Mouse (Mus musculus) stomach, embryonic 15.5 days (tissue): ENCODE results near the gene Runx1. TPM values are rescaled to one million over a fixed set of nuclear protein-coding genes. Genes with fewer than 3 reads are reported as not detected.
A peak's percentile ranks its signal among the peaks of the same experiment; 100 is the strongest.

Experiments used
- ATAC-seq: fragments of 200-750 bp; cut with Nextera tagmentation; 2 replicates; pipeline ENCODE4 v1.8.0; 2017; ENCODE audit warnings: low read depth, moderate number of reproducible peaks, moderate TSS enrichment; ENCODE audit not compliant: insufficient read depth, low FRiP score
- H3K27ac ChIP-seq: fragments of 300-500 bp; sonication (generic); 2 replicates; pipeline ENCODE4 v1.5.1; 2015; ENCODE audit warnings: mild to moderate bottlenecking, inconsistent platforms
- H3K27me3 ChIP-seq: fragments of 300-500 bp; sonication (generic); replicated peaks from 2 replicates; pipeline ENCODE4 v1.6.1; 2015; ENCODE audit warnings: inconsistent platforms
- H3K36me3 ChIP-seq: fragments of 300-500 bp; sonication (generic); 2 replicates; pipeline ENCODE4 v1.6.1; 2015; ENCODE audit warnings: inconsistent platforms
- H3K4me1 ChIP-seq: fragments of 300-500 bp; sonication (generic); 2 replicates; pipeline ENCODE4 v1.6.1; 2015; ENCODE audit warnings: inconsistent platforms
- H3K4me2 ChIP-seq: fragments of 300-500 bp; sonication (generic); 2 replicates; pipeline ENCODE4 v1.6.1; 2015; ENCODE audit warnings: mild to moderate bottlenecking, inconsistent platforms
- H3K4me3 ChIP-seq: fragments of 300-500 bp; sonication (generic); replicated peaks from 2 replicates; pipeline ENCODE4 v1.5.1; 2015; ENCODE audit warnings: inconsistent platforms
- H3K9ac ChIP-seq: fragments of 300-500 bp; sonication (generic); 2 replicates; pipeline ENCODE4 v1.6.1; 2015; ENCODE audit warnings: inconsistent platforms
- H3K9me3 ChIP-seq: fragments of 300-500 bp; sonication (generic); 2 replicates; pipeline ENCODE4 v1.6.1; 2016; ENCODE audit warnings: inconsistent platforms
- WGBS: fragments of 180-500 bp; shearing (Covaris S2); methylation state at CpG from one replicate; pipeline ENCODE4 v1.1.7; 2015; 5-methylcytosine and 5-hydroxymethylcytosine counted together
- polyA plus RNA-seq: library from polyadenylated mRNA; unstranded; fragments of >200 nt; fragmentation: Nextera tagmentation; extraction: Ambion mirVana; gene quantifications from 2 replicates; pipeline ENCODE4 v1.2.1, GENCODE M21; 2015

Runx1 gene
- polyA plus RNA-seq, 1 experiment from 2014 or later: 7.1 TPM

- ATAC-seq: no peak
- WGBS: 42% methylated on average over 3 of the region's 3 CpGs
Observed at GRCm38 (mm10) chr16:92812405-92812804, 13.5 kb downstream of the Runx1 start.

DNA sequence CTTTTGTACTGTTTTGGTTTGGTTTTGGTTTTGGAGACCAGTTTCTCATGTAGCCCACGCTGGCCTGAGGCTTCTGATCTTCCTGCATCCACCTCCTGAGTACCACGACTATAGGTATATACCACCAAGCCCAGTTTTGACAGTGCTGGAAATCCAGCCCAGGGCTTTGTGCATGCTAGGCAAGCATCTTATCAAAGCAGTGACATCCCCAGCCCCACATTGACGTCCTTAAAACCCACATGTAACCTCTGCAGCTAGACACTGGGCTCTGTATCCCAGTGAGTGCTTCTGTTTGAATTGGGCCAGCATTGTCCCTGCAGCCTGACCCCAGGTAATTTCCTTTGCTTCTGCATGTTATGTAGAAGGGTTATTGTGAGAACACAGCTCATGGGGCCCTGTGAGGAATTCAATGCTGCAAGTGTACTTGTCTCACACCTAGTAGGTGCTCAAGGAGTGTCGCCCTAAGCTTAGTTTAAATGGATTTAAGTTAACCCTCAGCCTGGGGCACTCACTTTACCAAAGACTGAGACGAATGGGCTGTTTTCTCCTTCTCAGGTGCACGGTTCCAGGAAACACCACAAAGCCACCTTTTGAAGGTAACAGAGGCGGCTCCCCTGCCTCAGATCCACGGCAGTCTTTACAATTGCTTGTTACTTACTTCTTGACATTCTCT lies 15.2 kb downstream of the Runx1 start:
- no peak overlapping the region for H3K4me2 ChIP-seq
- no peaks in the 10 kb centered on the region for H3K4me1 ChIP-seq
- H3K36me3 ChIP-seq: no peaks in the 10 kb centered on the region
- no peak overlapping the region for H3K4me3 ChIP-seq
- no peak overlapping the region for H3K9ac ChIP-seq
- WGBS: 84% methylated on average over 8 of the region's 8 CpGs
- no peaks in the 10 kb centered on the region for H3K27me3 ChIP-seq
- no peak overlapping the region for H3K27ac ChIP-seq
- no peak for ATAC-seq
- no peaks in the 10 kb centered on the region for H3K9me3 ChIP-seq

More at GRCm38 (mm10) chr16:92812405-92812804, 13.5 kb downstream of the Runx1 start:
- H3K4me3 ChIP-seq: no peak overlapping the region
- H3K4me1 ChIP-seq: no peaks in the 10 kb centered on the region
- no peaks in the 10 kb centered on the region for H3K9me3 ChIP-seq
- H3K9ac ChIP-seq: no peak overlapping the region
- no peak overlapping the region for H3K4me2 ChIP-seq
- no peak overlapping the region for H3K27ac ChIP-seq
- no peaks in the 10 kb centered on the region for H3K36me3 ChIP-seq
- H3K27me3 ChIP-seq: no peaks in the 10 kb centered on the region

DNA sequence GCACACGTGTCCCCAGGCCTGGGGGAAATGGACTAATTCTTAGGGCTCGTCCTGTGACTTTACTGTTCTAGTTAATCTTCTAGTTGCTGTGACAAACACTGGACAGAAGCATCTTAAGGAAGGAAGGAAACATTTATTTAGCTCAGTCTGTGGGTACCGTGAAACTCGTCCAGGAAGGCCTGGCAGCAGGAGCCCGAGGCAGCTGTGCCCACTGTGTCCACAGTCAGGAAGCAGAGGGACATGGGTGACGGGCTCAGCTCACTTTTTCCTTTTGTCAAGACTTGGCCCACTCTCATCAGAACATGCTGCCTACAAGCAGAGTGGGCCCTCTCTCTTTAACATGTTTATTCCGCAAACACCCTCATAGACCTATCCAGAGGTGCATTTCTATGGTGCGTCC lies 18.2 kb downstream of the Runx1 start:
- Histone ChIP-seq H3K36me3 (no peaks in the 10 kb centered on the region), H3K9ac (no peak overlapping the region), H3K27me3 (no peaks in the 10 kb centered on the region), H3K4me2 (no peak overlapping the region), H3K27ac (no peak overlapping the region), H3K4me1 (no peaks in the 10 kb centered on the region), H3K4me3 (no peak overlapping the region), H3K9me3 (no peaks in the 10 kb centered on the region)
- 74% methylated on average over 8 of the region's 8 CpGs for WGBS
- no peak for ATAC-seq

DNA sequence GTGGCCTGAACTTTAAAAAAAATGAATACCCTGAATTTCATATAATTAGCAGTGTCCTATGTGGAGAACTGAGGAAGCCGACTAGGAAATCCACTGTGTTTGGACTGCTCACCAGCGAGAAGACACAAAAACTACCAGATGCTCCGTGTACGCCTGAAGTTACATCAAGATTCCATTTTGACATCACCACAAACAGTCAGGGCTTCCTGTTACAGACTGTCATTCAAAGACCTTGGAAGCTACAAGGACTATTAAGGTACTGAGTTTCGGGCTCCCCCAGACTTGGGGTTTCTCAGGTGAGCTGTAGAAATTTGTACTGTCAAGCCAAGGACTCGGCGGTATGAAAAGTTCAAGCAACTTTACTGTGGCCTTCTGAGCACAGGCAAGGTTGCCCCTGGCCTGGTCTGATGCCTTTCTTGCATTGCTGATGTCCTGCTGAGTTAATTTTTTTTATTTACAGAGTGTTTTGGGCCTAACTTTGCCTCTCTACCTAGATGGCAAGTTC lies 22.8 kb downstream of the Runx1 start:
- H3K27me3 ChIP-seq: no peaks in the 10 kb centered on the region
- 76% methylated on average over 7 of the region's 7 CpGs for WGBS
- no peak overlapping the region for H3K27ac ChIP-seq

GRCm38 (mm10) chr16:92801567-92801966 lies 24.4 kb downstream of the Runx1 start:
- H3K9ac ChIP-seq: no peak overlapping the region
- no peaks in the 10 kb centered on the region for H3K27me3 ChIP-seq

More for the DNA sequence above, 22.8 kb downstream of the Runx1 start:
- no peaks in the 10 kb centered on the region for H3K9me3 ChIP-seq
- no peak overlapping the region for H3K9ac ChIP-seq
- no peaks in the 10 kb centered on the region for H3K36me3 ChIP-seq
- no peak for ATAC-seq
- no peaks in the 10 kb centered on the region for H3K4me1 ChIP-seq
- no peak overlapping the region for H3K4me3 ChIP-seq
- no peak overlapping the region for H3K4me2 ChIP-seq

DNA sequence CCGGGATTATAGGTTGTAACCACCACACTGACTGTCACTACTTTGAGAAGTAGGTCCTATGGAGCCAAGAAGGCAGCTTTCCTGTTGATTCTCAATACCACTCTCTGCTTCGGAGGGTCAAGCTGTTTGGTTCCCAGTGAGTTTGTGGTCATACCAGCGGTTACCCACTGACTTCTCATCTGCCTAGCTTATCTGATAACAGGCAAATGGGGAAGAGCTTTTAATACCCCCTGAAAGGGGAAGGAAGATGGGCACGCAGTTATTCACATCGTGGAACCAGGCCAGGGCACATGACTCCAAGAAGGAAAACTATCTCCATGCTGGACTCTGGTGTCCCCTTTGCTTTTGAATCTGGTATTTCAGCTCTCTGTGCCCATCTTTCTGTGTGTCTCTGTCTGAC lies 25.1 kb downstream of the Runx1 start:
- no peaks in the 10 kb centered on the region for H3K9me3 ChIP-seq
- no peak for ATAC-seq
- no peak overlapping the region for H3K27ac ChIP-seq
- H3K4me2 ChIP-seq: no peak overlapping the region
- H3K4me3 ChIP-seq: no peak overlapping the region
- H3K36me3 ChIP-seq: no peaks in the 10 kb centered on the region
- no peak overlapping the region for H3K9ac ChIP-seq
- no peaks in the 10 kb centered on the region for H3K4me1 ChIP-seq
- 78% methylated on average over 5 of the region's 5 CpGs for WGBS
- no peaks in the 10 kb centered on the region for H3K27me3 ChIP-seq

More at GRCm38 (mm10) chr16:92801567-92801966, 24.4 kb downstream of the Runx1 start:
- Histone ChIP-seq H3K4me2 (no peak overlapping the region), H3K27ac (no peak overlapping the region), H3K4me1 (no peaks in the 10 kb centered on the region), H3K9me3 (no peaks in the 10 kb centered on the region), H3K4me3 (no peak overlapping the region), H3K36me3 (no peaks in the 10 kb centered on the region)
- ATAC-seq: peak; percentile 89
- WGBS: 63% methylated on average over 12 of the region's 12 CpGs

- Histone ChIP-seq H3K27me3 (no peaks in the 10 kb centered on the region), H3K36me3 (no peaks in the 10 kb centered on the region), H3K9ac (no peak overlapping the region), H3K4me2 (no peak overlapping the region), H3K4me1 (no peaks in the 10 kb centered on the region), H3K9me3 (no peaks in the 10 kb centered on the region), H3K27ac (no peak overlapping the region), H3K4me3 (no peak overlapping the region)
- 89% methylated on average over 7 of the region's 7 CpGs for WGBS
- no peak for ATAC-seq
Observed at GRCm38 (mm10) chr16:92799940-92800339, 26.0 kb downstream of the Runx1 start.

DNA sequence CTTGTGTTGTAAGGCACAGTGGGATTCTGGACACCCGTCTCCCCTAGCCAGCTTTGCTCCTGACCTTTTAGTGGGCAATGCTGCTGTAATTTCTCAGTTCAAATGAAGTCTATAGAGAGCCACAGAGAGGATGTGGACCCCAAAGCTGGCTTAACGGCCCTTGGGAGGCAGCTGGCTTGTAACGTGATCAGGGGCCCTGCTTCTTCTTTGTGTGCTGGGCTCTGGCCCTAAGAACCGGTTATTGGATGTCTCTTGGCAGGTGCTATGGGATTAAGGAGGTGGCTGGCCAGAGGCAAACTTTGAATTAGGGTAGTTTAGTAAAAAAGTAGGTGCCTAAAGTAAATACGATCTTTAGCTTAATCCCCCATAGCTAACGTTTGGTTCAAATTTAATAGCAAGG lies 31.8 kb downstream of the Runx1 start:
- H3K4me3 ChIP-seq: no peak overlapping the region
- no peak overlapping the region for H3K9ac ChIP-seq
- H3K36me3 ChIP-seq: no peaks in the 10 kb centered on the region
- H3K4me1 ChIP-seq: no peaks in the 10 kb centered on the region
- no peak for ATAC-seq
- no peak overlapping the region for H3K27ac ChIP-seq
- no peaks in the 10 kb centered on the region for H3K9me3 ChIP-seq
- no peak overlapping the region for H3K4me2 ChIP-seq
- H3K27me3 ChIP-seq: no peaks in the 10 kb centered on the region
- WGBS: 43% methylated on average over 6 of the region's 6 CpGs

DNA sequence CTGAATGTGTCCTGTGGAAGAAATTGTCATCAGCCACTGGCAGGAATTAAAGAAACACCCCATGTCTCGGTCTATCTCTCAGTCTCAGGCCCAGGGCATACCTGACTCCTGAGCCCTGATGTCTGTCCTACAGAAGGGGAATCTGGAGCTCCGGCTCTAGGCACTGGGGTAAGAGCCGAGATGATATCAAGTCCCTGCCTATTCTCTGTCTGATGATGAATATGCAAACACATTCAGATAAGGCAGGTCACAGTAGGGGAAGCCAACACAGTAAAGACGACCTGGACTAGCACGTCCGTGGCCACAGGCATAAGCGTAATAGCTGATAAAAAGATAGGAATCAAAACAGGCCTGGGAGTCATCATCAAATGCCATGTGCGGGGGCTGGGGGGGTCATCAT lies 32.2 kb downstream of the Runx1 start:
- ATAC-seq: no peak
- Histone ChIP-seq H3K36me3 (no peaks in the 10 kb centered on the region), H3K9me3 (no peaks in the 10 kb centered on the region), H3K4me3 (no peak overlapping the region), H3K27me3 (no peaks in the 10 kb centered on the region), H3K4me2 (no peak overlapping the region), H3K9ac (no peak overlapping the region), H3K4me1 (no peaks in the 10 kb centered on the region), H3K27ac (no peak overlapping the region)
- 67% methylated on average over 8 of the region's 8 CpGs for WGBS

- Histone ChIP-seq H3K4me3 (no peak overlapping the region), H3K9me3 (no peaks in the 10 kb centered on the region), H3K4me1 (no peaks in the 10 kb centered on the region), H3K9ac (no peak overlapping the region), H3K27ac (no peak overlapping the region), H3K36me3 (no peaks in the 10 kb centered on the region), H3K4me2 (no peak overlapping the region), H3K27me3 (no peaks in the 10 kb centered on the region)
- no peak for ATAC-seq
- WGBS: 64% methylated on average over 4 of the region's 4 CpGs
Observed at GRCm38 (mm10) chr16:92792905-92793304, 33.0 kb downstream of the Runx1 start.

DNA sequence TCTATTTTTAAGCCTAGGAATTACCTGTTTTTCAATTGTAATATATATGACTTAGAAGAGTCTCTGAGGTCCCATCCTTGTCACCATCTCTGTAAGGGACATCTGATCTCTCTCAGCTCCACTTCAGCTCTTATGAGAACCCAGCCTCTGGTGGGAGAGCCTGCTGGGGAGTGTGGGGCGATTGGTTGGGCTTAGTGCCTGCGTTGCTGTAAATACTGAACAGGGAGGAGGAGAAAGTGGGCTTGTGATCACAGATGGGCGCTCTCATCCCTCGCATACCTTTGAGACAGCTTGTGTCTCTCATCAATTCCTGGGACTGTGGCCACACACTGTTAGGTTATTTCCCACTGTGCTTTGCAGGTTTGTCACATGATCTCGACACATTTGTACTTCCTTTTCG lies 35.3 kb downstream of the Runx1 start:
- Histone ChIP-seq H3K4me2 (no peak overlapping the region), H3K4me1 (peaks cover 6% of the 10 kb centered on the region; the same call in 1 of the 2 replicates), H3K9me3 (no peaks in the 10 kb centered on the region), H3K9ac (no peak overlapping the region), H3K4me3 (no peak overlapping the region), H3K27ac (no peak overlapping the region), H3K27me3 (no peaks in the 10 kb centered on the region), H3K36me3 (no peaks in the 10 kb centered on the region)
- WGBS: 64% methylated on average over 6 of the region's 6 CpGs
- ATAC-seq: no peak

- Histone ChIP-seq H3K4me2 (no peak overlapping the region), H3K27ac (no peak overlapping the region), H3K36me3 (no peaks in the 10 kb centered on the region), H3K4me1 (peaks cover 6% of the 10 kb centered on the region; the same call in 1 of the 2 replicates), H3K27me3 (no peaks in the 10 kb centered on the region), H3K9me3 (no peaks in the 10 kb centered on the region), H3K9ac (no peak overlapping the region), H3K4me3 (no peak overlapping the region)
- ATAC-seq: no peak
- WGBS: 83% methylated on average over 4 of the region's 4 CpGs
Observed at GRCm38 (mm10) chr16:92789840-92790239, 36.1 kb downstream of the Runx1 start.
